Mouse (Mus musculus): ENCODE results near the gene Hnf1a. TPM values are rescaled to one million over a fixed set of nuclear protein-coding genes. Genes with fewer than 3 reads are reported as not detected.
A peak's percentile ranks its signal among the peaks of the same experiment; 100 is the strongest.

The Hnf1a gene
- 11.2 and 16.2 TPM in 2 replicates for polyA plus RNA-seq (2015; fragmentation: Nextera tagmentation; extraction: Ambion mirVana)

DNA sequence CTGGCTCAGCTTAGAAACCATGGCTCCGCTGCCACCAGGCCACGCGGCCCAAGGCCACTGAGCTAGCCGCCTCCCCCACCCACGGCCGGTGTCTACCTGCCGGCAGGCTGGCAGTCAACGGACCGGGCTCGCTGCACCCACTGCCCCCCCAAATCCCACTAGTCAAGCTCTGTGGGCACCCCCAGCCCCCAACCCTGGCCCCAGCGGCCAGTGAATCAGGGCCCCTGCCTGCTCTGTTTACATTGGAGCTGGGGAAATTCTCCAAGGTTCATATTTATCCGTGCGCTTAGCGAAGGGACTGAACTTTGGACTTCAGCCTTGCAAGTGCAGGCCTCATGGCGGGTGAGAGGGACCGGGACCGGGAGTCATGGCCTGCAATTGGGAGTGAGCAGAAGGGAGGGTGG is at the start of gene Hnf1a:
Hnf1a (minus strand) TSS at position 271 of the 404 bp plus-strand sequence.
- H3K36me3 ChIP-seq: no peaks in the 10 kb centered on the region
- H3K4me2 ChIP-seq: peak within 1 kb of the TSS; percentile 27
- WGBS: 49% methylated on average over 17 of the region's 17 CpGs
- no peaks in the 10 kb centered on the region for H3K27me3 ChIP-seq (replicated peaks)
- H3K27ac ChIP-seq: peak within 1 kb of the TSS; percentile 86
- 0 out of 2 replicates have a peak, but pooled peaks cover 5% of the 10 kb centered on the region for H3K4me1 ChIP-seq
- peak; percentile 54 for ATAC-seq (ENCODE audit: insufficient read depth, low FRiP score, low read depth)
- peak within 1 kb of the TSS; percentile 46 for H3K4me3 ChIP-seq (replicated peaks)
- H3K9ac ChIP-seq: peak within 1 kb of the TSS; percentile 39
- no peaks in the 10 kb centered on the region for H3K9me3 ChIP-seq

DNA sequence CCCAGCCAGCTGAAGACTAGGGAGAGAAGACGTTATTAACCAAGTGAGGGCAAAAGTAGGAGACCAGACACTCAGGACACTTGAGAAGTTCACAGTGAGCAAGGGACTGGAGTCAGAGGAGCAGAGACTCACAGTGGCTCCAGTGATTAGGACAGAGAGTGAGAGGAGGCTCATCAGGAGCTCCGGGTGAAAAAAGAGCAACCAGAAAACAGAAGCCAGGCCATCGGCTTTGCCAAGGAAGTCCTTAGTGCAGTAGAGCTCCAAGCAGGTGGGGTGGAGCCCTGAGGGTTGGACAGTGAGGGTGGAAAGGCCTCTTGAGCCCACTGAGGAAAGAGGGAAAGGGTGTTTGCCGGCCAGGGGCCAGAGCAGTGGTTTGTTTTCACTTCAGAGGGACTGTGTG is 47.9 kb upstream of the Hnf1a start:
- ATAC-seq (ENCODE audit: insufficient read depth, low FRiP score, low read depth): no peak
- WGBS: 43% methylated on average over 4 of the region's 4 CpGs
- Histone ChIP-seq H3K4me1 (peaks cover 13% of the 10 kb centered on the region), H3K9ac (no peak overlapping the region), H3K4me2 (no peak overlapping the region), H3K27me3 (replicated peaks) (no peaks in the 10 kb centered on the region), H3K9me3 (no peaks in the 10 kb centered on the region), H3K27ac (peak overlapping the region; percentile 68; the same call in 1 of the 2 replicates), H3K4me3 (replicated peaks) (no peak overlapping the region), H3K36me3 (no peaks in the 10 kb centered on the region)

DNA sequence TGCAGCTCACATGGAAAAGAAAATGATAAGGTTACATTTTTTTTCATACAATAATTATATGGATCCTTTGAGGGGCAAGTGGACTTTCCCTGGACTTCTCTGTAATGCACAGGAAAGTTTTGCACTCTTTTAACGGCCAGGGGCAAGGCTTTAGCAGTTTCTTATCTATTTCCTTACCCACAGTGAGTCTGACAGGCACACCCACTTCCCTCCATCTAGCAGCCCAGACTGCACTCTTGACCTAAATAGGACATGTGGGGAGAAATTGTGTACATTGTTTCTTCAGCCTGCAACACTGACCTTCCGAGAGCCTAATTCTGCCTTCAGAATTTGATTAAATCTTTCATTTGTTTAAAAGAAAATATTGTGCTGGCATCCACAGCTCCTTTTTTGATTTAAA is 47.4 kb upstream of the Hnf1a start:
- H3K4me2 ChIP-seq: no peak overlapping the region
- no peak overlapping the region for H3K9ac ChIP-seq
- ATAC-seq (ENCODE audit: insufficient read depth, low FRiP score, low read depth): 0 out of 2 replicates have a peak, but pooled peaks have one; percentile 66
- H3K4me3 ChIP-seq (replicated peaks): no peak overlapping the region
- no peaks in the 10 kb centered on the region for H3K27me3 ChIP-seq (replicated peaks)
- peaks cover 17% of the 10 kb centered on the region for H3K4me1 ChIP-seq
- WGBS: 20% methylated on average over 2 of the region's 2 CpGs
- H3K27ac ChIP-seq: peak overlapping the region; percentile 26
- no peaks in the 10 kb centered on the region for H3K9me3 ChIP-seq
- H3K36me3 ChIP-seq: no peaks in the 10 kb centered on the region

DNA sequence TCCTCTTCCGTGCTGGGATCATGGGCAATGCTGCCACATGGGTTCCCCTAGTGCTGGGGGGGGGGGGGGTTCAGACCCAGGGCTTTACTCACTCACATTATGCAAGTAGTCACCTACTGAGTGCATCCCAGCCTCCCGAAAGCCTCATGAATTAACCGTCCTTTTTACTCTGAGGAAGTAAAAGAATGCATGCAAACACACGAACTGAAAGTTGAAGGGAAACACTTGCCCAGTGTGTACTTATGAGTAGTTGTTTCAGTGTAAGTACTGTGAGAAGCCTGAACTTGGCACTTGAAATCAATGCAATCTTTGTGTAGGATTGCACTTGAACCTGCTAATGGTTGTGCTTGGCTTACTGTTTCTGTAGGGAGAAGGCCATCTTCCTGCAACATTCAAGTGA is 44.2 kb upstream of the Hnf1a start:
- Histone ChIP-seq H3K27ac (no peak overlapping the region), H3K4me1 (peaks cover 30% of the 10 kb centered on the region), H3K36me3 (no peaks in the 10 kb centered on the region), H3K27me3 (replicated peaks) (no peaks in the 10 kb centered on the region), H3K4me3 (replicated peaks) (no peak overlapping the region), H3K9me3 (no peaks in the 10 kb centered on the region), H3K9ac (no peak overlapping the region), H3K4me2 (no peak overlapping the region)
- ATAC-seq (ENCODE audit: insufficient read depth, low FRiP score, low read depth): no peak
- WGBS: 34% methylated on average over 4 of the region's 4 CpGs

DNA sequence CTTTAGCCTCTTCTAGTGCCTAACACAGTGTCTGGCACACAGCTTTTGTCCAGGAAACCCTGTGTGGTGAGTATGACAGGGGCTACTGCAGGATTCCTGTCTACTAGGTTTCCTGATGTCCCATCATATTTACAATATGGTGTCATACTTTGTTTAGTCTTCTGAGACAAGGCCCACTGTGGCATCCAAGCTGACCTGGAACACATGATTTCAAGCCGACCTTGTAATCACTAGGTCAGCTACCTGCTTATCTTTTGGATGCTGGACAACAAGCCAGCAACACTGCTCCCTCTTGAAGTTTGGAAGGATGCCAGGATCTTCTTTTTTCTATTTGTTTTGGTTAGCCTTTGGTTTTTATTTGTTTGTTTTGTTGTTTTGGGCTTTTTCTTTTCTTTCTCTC is 43.7 kb upstream of the Hnf1a start:
- Histone ChIP-seq H3K27ac (no peak overlapping the region), H3K9ac (no peak overlapping the region), H3K9me3 (no peaks in the 10 kb centered on the region), H3K4me2 (no peak overlapping the region), H3K4me3 (replicated peaks) (no peak overlapping the region), H3K4me1 (peaks cover 30% of the 10 kb centered on the region), H3K27me3 (replicated peaks) (no peaks in the 10 kb centered on the region), H3K36me3 (no peaks in the 10 kb centered on the region)
- 45% methylated on average over 1 of the region's 1 CpGs for WGBS
- ATAC-seq (ENCODE audit: insufficient read depth, low FRiP score, low read depth): no peak

DNA sequence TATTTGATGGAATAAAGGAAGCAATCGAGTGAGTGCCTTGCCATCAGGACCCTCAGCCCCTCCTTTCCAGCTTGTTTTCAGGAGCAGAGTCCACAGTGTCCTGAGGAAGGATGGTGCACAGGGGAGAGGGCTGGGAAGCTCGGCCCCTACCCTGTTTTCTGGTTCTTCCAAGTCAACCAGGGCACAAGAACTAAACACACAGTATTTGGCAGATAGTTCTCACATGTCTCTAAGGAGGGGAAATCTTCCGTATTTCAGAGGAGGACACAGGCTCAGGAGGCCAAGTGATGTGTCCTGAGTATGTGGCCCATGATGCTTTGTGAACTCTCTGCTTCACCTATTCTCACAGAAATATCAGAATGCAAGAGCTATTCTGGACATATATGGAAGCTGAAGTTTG is 42.5 kb upstream of the Hnf1a start:
- 63% methylated on average over 3 of the region's 3 CpGs for WGBS
- Histone ChIP-seq H3K36me3 (no peaks in the 10 kb centered on the region), H3K4me3 (replicated peaks) (peak overlapping the region; percentile 97; the same call in 1 of the 2 replicates), H3K9ac (no peak overlapping the region), H3K9me3 (no peaks in the 10 kb centered on the region), H3K27ac (no peak overlapping the region), H3K4me1 (peaks cover 26% of the 10 kb centered on the region), H3K4me2 (peak overlapping the region; percentile 78; the same call in 1 of the 2 replicates), H3K27me3 (replicated peaks) (no peaks in the 10 kb centered on the region)
- no peak for ATAC-seq (ENCODE audit: insufficient read depth, low FRiP score, low read depth)

DNA sequence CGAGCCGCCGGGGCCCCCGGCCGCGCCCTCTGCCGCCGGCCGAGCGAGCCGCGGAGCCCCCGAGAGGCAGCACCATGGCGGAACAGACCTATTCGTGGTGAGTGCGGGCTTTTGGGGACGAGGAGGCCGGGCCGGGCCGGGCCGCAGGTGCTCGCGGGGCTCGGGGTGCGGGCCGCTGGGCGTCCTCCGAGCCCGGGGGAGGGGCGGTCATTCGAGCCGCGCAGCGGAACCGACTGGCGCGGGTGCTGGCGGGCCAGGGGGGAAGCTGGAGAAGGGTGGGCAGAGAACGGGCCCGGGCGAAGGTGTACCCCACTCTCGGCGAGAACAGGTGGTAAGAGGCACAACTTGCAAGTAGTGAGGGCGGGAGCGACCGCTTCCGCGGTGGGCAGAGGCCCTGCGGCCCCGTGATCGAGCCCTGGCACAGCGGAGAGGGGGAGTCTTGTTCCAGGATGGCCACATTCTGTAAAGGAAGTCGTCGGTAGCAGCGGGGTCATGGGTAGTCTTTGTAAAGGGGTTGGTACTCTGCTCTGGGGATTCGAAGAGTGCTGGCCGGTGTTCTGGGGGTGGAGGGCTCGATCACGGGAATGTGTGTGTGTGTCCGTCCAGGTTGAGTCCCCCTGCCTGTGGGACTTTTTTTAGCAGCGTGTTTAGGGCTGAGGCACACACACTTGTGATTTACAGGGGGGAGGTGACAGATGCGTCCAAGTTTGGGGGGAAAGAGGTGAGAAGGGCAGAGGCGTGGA is 40.8 kb upstream of the Hnf1a start:
- H3K27me3 ChIP-seq (replicated peaks): no peaks in the 10 kb centered on the region
- under 1% methylated on average over 63 of the region's 63 CpGs for WGBS
- no peaks in the 10 kb centered on the region for H3K9me3 ChIP-seq
- H3K4me1 ChIP-seq: peaks cover 22% of the 10 kb centered on the region
- peak; percentile 5; the same call in 1 of the 2 replicates for ATAC-seq (ENCODE audit: insufficient read depth, low FRiP score, low read depth)
- peak overlapping the region; percentile 97 for H3K4me3 ChIP-seq (replicated peaks)
- peak overlapping the region; percentile 96 for H3K9ac ChIP-seq
- peak overlapping the region; percentile 87 for H3K27ac ChIP-seq
- H3K4me2 ChIP-seq: peak overlapping the region; percentile 78
- H3K36me3 ChIP-seq: no peaks in the 10 kb centered on the region

DNA sequence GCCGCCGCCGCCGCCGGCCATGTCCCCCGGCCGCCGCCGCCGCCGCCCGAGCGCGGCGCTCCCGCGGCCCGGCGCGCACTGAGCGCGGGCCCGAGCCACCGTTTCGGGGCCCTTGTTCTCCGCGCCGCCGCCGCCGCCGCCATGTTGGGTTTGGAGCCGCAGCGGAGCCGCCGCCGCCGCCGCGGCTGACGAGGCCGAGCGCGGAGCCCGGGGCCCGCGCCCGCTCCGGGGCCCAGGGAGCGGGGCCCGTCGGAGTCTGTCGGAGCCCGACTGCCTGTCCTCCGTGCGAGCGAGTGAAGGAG is 40.3 kb upstream of the Hnf1a start:
- no peaks in the 10 kb centered on the region for H3K9me3 ChIP-seq
- no peaks in the 10 kb centered on the region for H3K27me3 ChIP-seq (replicated peaks)
- under 1% methylated on average over 48 of the region's 57 CpGs for WGBS
- H3K4me2 ChIP-seq: peak overlapping the region; percentile 78
- peak overlapping the region; percentile 87 for H3K27ac ChIP-seq
- H3K9ac ChIP-seq: peak overlapping the region; percentile 96
- peaks cover 22% of the 10 kb centered on the region for H3K4me1 ChIP-seq
- no peaks in the 10 kb centered on the region for H3K36me3 ChIP-seq
- ATAC-seq (ENCODE audit: insufficient read depth, low FRiP score, low read depth): peak; percentile 18; the same call in 1 of the 2 replicates
- peak overlapping the region; percentile 97 for H3K4me3 ChIP-seq (replicated peaks)

DNA sequence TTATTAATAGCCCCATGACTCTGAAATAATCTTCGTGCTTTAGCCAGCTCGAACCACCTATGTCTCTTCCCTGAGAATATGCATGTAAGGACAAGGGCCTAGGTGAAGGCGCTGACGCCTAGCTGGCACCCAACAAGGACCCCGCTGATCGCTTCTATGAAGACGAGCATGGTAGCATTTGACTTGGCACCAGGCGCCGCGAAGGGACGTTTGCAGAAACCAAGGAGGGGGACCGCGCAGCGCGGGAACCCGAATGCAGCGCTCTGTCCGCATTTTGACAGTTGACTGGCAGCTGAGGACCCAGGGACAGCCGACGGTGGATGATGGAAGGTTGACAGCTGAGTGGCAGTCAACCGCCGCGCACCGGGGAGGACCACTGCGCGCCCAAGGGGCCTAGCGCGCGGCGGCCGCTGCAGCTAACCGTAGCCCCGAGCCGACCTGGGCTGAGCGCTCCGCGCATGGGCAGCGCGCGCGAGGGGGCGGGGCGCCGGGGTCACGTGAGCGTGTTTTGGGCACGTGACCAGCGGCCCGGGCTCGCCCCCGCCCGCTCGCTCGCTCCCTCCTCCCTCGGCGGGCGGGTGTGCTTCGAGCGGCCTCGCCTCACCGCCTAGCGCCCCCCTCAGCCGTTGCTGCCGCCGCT is 39.8 kb upstream of the Hnf1a start, which contains the start of gene Sppl3:
Sppl3 (plus strand) TSS at position 561 of the 640 bp plus-strand sequence.
- ATAC-seq (ENCODE audit: insufficient read depth, low FRiP score, low read depth): peak; percentile 91
- Histone ChIP-seq H3K36me3 (no peaks in the 10 kb centered on the region), H3K4me1 (peaks cover 22% of the 10 kb centered on the region), H3K27me3 (replicated peaks) (no peaks in the 10 kb centered on the region), H3K9ac (peak within 1 kb of the TSS; percentile 96), H3K9me3 (no peaks in the 10 kb centered on the region), H3K4me3 (replicated peaks) (peak within 1 kb of the TSS; percentile 97), H3K27ac (peak within 1 kb of the TSS; percentile 87), H3K4me2 (peak within 1 kb of the TSS; percentile 81)
- 1% methylated on average over 42 of the region's 65 CpGs for WGBS

DNA sequence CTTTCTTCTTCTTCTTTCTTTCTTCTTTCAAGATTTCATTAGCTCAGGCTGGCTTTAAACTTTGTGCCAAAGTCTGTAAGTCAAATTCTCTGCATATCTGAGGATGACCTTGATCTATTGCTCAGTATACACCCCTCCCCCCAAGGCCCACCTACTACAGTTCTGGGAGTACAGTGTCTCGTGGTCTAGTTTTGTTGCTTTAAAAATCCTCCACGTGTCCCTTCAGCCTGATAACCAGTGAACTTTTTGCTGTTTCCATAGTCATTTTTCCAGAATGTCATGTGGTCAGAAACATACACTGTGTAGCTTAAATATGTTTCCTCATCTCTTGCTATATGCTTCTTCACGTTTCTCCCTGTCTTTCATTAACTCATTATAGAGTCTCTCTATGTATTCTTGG is 39.1 kb upstream of the Hnf1a start:
- ATAC-seq (ENCODE audit: insufficient read depth, low FRiP score, low read depth): no peak
- H3K4me3 ChIP-seq (replicated peaks): no peak overlapping the region

DNA sequence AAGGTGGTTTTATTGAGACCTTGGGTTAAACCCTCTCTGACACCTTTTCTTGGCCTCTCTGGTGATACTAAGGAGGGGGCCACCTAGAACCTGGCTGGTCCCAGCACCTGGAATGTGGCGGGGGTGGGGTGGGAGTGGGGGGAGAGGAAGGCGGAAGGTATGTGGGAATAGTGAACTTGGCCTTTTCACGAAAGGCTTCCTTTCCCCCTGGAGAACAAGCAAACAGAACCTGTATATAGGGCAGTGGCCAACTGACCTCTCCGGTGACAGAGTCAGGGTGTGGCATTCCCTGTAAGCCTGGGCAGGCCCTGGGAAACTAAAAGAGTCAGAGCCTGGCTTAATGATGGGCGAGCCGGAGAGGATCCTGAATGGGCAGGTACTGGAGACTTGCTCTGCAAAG is 38.2 kb upstream of the Hnf1a start:
- H3K9ac ChIP-seq: no peak overlapping the region
- no peaks in the 10 kb centered on the region for H3K27me3 ChIP-seq (replicated peaks)
- H3K4me2 ChIP-seq: no peak overlapping the region
- no peak overlapping the region for H3K4me3 ChIP-seq (replicated peaks)
- no peak for ATAC-seq (ENCODE audit: insufficient read depth, low FRiP score, low read depth)
- H3K36me3 ChIP-seq: no peaks in the 10 kb centered on the region
- H3K9me3 ChIP-seq: no peaks in the 10 kb centered on the region
- peaks cover 17% of the 10 kb centered on the region for H3K4me1 ChIP-seq
- 76% methylated on average over 6 of the region's 6 CpGs for WGBS
- no peak overlapping the region for H3K27ac ChIP-seq

More for the DNA sequence above, 39.1 kb upstream of the Hnf1a start:
- H3K4me1 ChIP-seq: peaks cover 22% of the 10 kb centered on the region
- H3K27me3 ChIP-seq (replicated peaks): no peaks in the 10 kb centered on the region
- 33% methylated on average over 3 of the region's 3 CpGs for WGBS
- H3K9ac ChIP-seq: no peak overlapping the region
- peak overlapping the region; percentile 81 for H3K4me2 ChIP-seq
- H3K9me3 ChIP-seq: no peaks in the 10 kb centered on the region
- H3K36me3 ChIP-seq: no peaks in the 10 kb centered on the region
- no peak overlapping the region for H3K27ac ChIP-seq

DNA sequence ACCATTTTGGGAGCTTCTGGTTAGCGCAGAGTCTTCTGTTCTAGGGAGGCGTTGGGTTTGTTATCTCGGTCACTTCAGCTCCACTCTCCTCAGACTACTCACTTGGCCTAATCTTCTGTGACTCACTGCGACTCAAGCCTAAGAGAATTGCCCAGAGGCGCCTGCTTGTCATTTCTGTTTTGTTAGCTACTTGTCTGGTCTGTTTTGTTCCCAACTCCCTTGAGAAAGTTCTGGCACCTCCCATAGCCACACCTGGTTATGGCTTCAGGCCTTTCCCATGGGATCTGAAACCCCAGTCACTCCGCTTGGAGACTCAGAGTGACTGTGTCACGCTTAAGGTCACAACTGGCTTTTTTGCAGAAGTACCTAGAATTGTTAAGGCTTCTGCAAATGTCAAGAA is 37.4 kb upstream of the Hnf1a start:
- WGBS: 78% methylated on average over 7 of the region's 7 CpGs
- no peak for ATAC-seq (ENCODE audit: insufficient read depth, low FRiP score, low read depth)
- Histone ChIP-seq H3K9me3 (no peaks in the 10 kb centered on the region), H3K27ac (no peak overlapping the region), H3K9ac (no peak overlapping the region), H3K4me2 (no peak overlapping the region), H3K4me1 (peaks cover 14% of the 10 kb centered on the region), H3K27me3 (replicated peaks) (no peaks in the 10 kb centered on the region), H3K4me3 (replicated peaks) (no peak overlapping the region), H3K36me3 (no peaks in the 10 kb centered on the region)

All from stomach, embryonic 15.5 days (tissue).